ENCODE assay signal across 13 mouse cellular contexts in genomic region chr17:56933395-56933794, GRCm38 (mm10). TPM values are rescaled to one million over a fixed set of nuclear protein-coding genes. Genes with fewer than 3 reads are reported as not detected.
DNase-seq lines count a peak whose midpoint lies in the region; ATAC-seq and TF ChIP-seq lines count a peak whose summit lies in the region.
"Had no signal": no experiment of that assay in that cellular context is flagged by ENCODE, and none has a peak within 500 bp of the region (broad histone marks: within the 10 kb centered on the region; RNA-seq: fewer than 3 reads in every experiment).

No protein-coding gene starts in this region.

- no peak for TF ChIP-seq EP300 in CH12.LX (IDR thresholded peaks at IDR 0.05; ENCODE audit: low read length)

- DNase-seq in hindbrain, embryonic 10.5 days (ENCODE audit: low spot score): no peak
- no peak for DNase-seq in CH12.LX (ENCODE audit: extremely low read depth)
- no peak for DNase-seq in liver, embryonic 13.5 days
- no peak for DNase-seq in gastrocnemius, adult 8-10 months (ENCODE audit: low spot score in 2 of 2)
- DNase-seq in frontal cortex, postnatal 10 days (ENCODE audit: low spot score in 2 of 2): no peak
- no peak for DNase-seq in thymus, postnatal 14 days
- DNase-seq: gastrocnemius, postnatal 10 days; kidney, adult 8-10 months; left cerebral cortex, postnatal 4 days; right cerebral cortex, postnatal 14 days; thymus, adult 2 months had no signal

- H3K9me3 ChIP-seq in hindbrain, embryonic 10.5 days: no peaks in the 10 kb centered on the region
- H3K9me3 ChIP-seq in hindbrain, embryonic 16.5 days (ENCODE audit: control insufficient read depth, low read length): no peaks in the 10 kb centered on the region
- H3K9me3 ChIP-seq in CH12.LX (replicated peaks; ENCODE audit: low read length): no peaks in the 10 kb centered on the region
- no peaks in the 10 kb centered on the region; the same call in 1 of the 2 replicates for H3K9me3 ChIP-seq in forebrain, embryonic 13.5 days (replicated peaks)
- no peaks in the 10 kb centered on the region for H3K9me3 ChIP-seq in liver, embryonic 13.5 days (replicated peaks)

- peak overlapping the region; percentile 99 for H3K4me3 ChIP-seq in hindbrain, embryonic 10.5 days
- H3K4me3 ChIP-seq in hindbrain, embryonic 16.5 days (ENCODE audit: low read length): no peak overlapping the region
- no peak overlapping the region for H3K4me3 ChIP-seq in CH12.LX (replicated peaks in 1 of 3; ENCODE audit: low read depth in 2 of 3, low read length in 2 of 3, poor library complexity in 1 of 3)
- peak overlapping the region; percentile 79 for H3K4me3 ChIP-seq in forebrain, embryonic 13.5 days
- H3K4me3 ChIP-seq in liver, embryonic 13.5 days (replicated peaks): no peak overlapping the region

- in situ Hi-C loops in CH12.LX (cut with MboI; ENCODE audit: low pct_ligation_motif_present, low pct_unique_long_range_greater_than_20kb, low sequenced_read_pairs): no loop called here

- 90% methylated on average over 2 of the region's 2 CpGs for WGBS in hindbrain, embryonic 10.5 days
- 94% methylated on average over 2 of the region's 2 CpGs for WGBS in hindbrain, embryonic 16.5 days
- 95% methylated on average over 2 of the region's 2 CpGs for WGBS in forebrain, embryonic 13.5 days
- 77% methylated on average over 2 of the region's 2 CpGs for WGBS in liver, embryonic 13.5 days (ENCODE audit: insufficient replicate concordance)

- no peak overlapping the region for H3K4me2 ChIP-seq in hindbrain, embryonic 16.5 days (ENCODE audit: low read length)
- 0 out of 2 replicates have a peak overlapping the region, but pooled peaks have one; percentile 30 for H3K4me2 ChIP-seq in CH12.LX (ENCODE audit: insufficient read depth, low read depth, poor library complexity, severe bottlenecking)
- H3K4me2 ChIP-seq in forebrain, embryonic 13.5 days: peak overlapping the region; percentile 77
- H3K4me2 ChIP-seq in liver, embryonic 13.5 days: peak overlapping the region; percentile 99

- no peak overlapping the region for H3K9ac ChIP-seq in hindbrain, embryonic 16.5 days (ENCODE audit: low read depth, low read length)
- no peak overlapping the region for H3K9ac ChIP-seq in CH12.LX (ENCODE audit: insufficient read depth, low read depth)
- H3K9ac ChIP-seq in forebrain, embryonic 13.5 days: peak overlapping the region; percentile 97
- 0 out of 2 replicates have a peak overlapping the region, but pooled peaks have one; percentile 30 for H3K9ac ChIP-seq in liver, embryonic 13.5 days

- H3K4me1 ChIP-seq in hindbrain, embryonic 10.5 days (replicated peaks): peaks cover 48% of the 10 kb centered on the region
- H3K4me1 ChIP-seq in hindbrain, embryonic 16.5 days (ENCODE audit: control insufficient read depth, insufficient read depth, low read depth, low read length): peaks cover 19% of the 10 kb centered on the region
- peaks cover 17 to 58% of the 10 kb centered on the region in 2 experiments for H3K4me1 ChIP-seq in CH12.LX (ENCODE audit: control insufficient read depth in 1 of 2, insufficient read depth in 2 of 2)
- H3K4me1 ChIP-seq in forebrain, embryonic 13.5 days: peaks cover 36% of the 10 kb centered on the region
- H3K4me1 ChIP-seq in liver, embryonic 13.5 days (replicated peaks): peaks cover 64% of the 10 kb centered on the region

- H3K79me2 ChIP-seq in CH12.LX (replicated peaks; ENCODE audit: control insufficient read depth, extremely low read depth, insufficient read depth, poor library complexity, severe bottlenecking): peaks cover 46% of the 10 kb centered on the region

- no peak for TF ChIP-seq POLR2A in CH12.LX (IDR thresholded peaks at IDR 0.05; ENCODE audit: low read depth, low read length)

- 0 out of 2 replicates have a peak overlapping the region, but pooled peaks have one; percentile 8 for H3K27ac ChIP-seq in hindbrain, embryonic 10.5 days
- H3K27ac ChIP-seq in hindbrain, embryonic 16.5 days (ENCODE audit: low read depth, low read length): no peak overlapping the region
- H3K27ac ChIP-seq in CH12.LX (ENCODE audit: insufficient read depth, low read depth): no peak overlapping the region
- H3K27ac ChIP-seq in forebrain, embryonic 13.5 days: no peak overlapping the region
- H3K27ac ChIP-seq in liver, embryonic 13.5 days: no peak overlapping the region

- TF ChIP-seq CTCF in CH12.LX (conservative IDR thresholded peaks at IDR 0.05 in 1 of 2, IDR thresholded peaks at IDR 0.05 in 1 of 2; ENCODE audit: low read depth in 2 of 2, low read length in 2 of 2): no peak

- dilution Hi-C loops in CH12.LX (cut with MboI; ENCODE audit: extremely low pct_ligation_motif_present, extremely low pct_unique_long_range_greater_than_20kb, low sequenced_read_pairs): no loop called here

- H3K27me3 ChIP-seq in hindbrain, embryonic 10.5 days (ENCODE audit: insufficient read depth, poor library complexity, severe bottlenecking): peaks cover 15% of the 10 kb centered on the region; the same call in 1 of the 2 replicates
- no peaks in the 10 kb centered on the region for H3K27me3 ChIP-seq in hindbrain, embryonic 16.5 days (replicated peaks; ENCODE audit: control insufficient read depth, insufficient read depth, low read length)
- peaks cover 5% of the 10 kb centered on the region for H3K27me3 ChIP-seq in CH12.LX (replicated peaks)
- H3K27me3 ChIP-seq in forebrain, embryonic 13.5 days: peaks cover 7% of the 10 kb centered on the region
- H3K27me3 ChIP-seq in liver, embryonic 13.5 days: peaks cover 9% of the 10 kb centered on the region; the same call in 1 of the 2 replicates

- no peak for TF ChIP-seq RAD21 in CH12.LX (IDR thresholded peaks at IDR 0.05; ENCODE audit: low read depth, low read length)

- H3K36me3 ChIP-seq in hindbrain, embryonic 10.5 days: peaks cover 51% of the 10 kb centered on the region
- H3K36me3 ChIP-seq in hindbrain, embryonic 16.5 days (ENCODE audit: control insufficient read depth, insufficient read depth, low read length): no peaks in the 10 kb centered on the region
- peaks cover 6 to 51% of the 10 kb centered on the region in 2 experiments for H3K36me3 ChIP-seq in CH12.LX (replicated peaks in 1 of 2; ENCODE audit: control insufficient read depth in 1 of 2, insufficient read depth in 1 of 2, low read length in 1 of 2)
- H3K36me3 ChIP-seq in forebrain, embryonic 13.5 days (ENCODE audit: poor library complexity, severe bottlenecking): no peaks in the 10 kb centered on the region
- H3K36me3 ChIP-seq in liver, embryonic 13.5 days: no peaks in the 10 kb centered on the region

- no peak for ATAC-seq in hindbrain, embryonic 16.5 days
- ATAC-seq in forebrain, embryonic 13.5 days: no peak
- ATAC-seq in liver, embryonic 13.5 days (ENCODE audit: low read depth): no peak

RNA-seq across cellular contexts. Expression of gene Mllt1, which starts 1.8 kb away (rescaled TPM):
- polyA plus RNA-seq in hindbrain, embryonic 10.5 days (2016; fragmentation: Nextera tagmentation; extraction: Ambion mirVana): 65.4 and 82.4 TPM in 2 replicates
- polyA plus RNA-seq in hindbrain, embryonic 16.5 days (2015; fragmentation: Nextera tagmentation; extraction: Ambion mirVana): 58.2 and 82.3 TPM in 2 replicates
- 20.3 and 24.4 TPM in 2 replicates for total RNA-seq in CH12.LX (2012; rRNA removed)
- total RNA-seq in CH12.LX (2014; rRNA removed): 15.9 and 17.1 TPM in 2 replicates
- 39.7 and 40.4 TPM in 2 replicates for polyA plus RNA-seq in CH12.LX (2012; ENCODE audit: insufficient read length, low read depth)
- 69.5 and 70.1 TPM in 2 replicates for polyA plus RNA-seq in forebrain, embryonic 13.5 days (2015; fragmentation: Nextera tagmentation; extraction: Ambion mirVana)
- 11.0 and 12.1 TPM in 2 replicates for polyA plus RNA-seq in liver, embryonic 13.5 days (2015; fragmentation: Nextera tagmentation; extraction: Ambion mirVana)
- total RNA-seq in gastrocnemius, adult 8-10 months (2022): 10 to 100 TPM; 19.5 to 24.2 (median 21.8) TPM

RNA-seq across cellular contexts. Expression of gene Acer1, which starts 48.5 kb away (rescaled TPM):
- polyA plus RNA-seq in hindbrain, embryonic 10.5 days (2016; fragmentation: Nextera tagmentation; extraction: Ambion mirVana): not detected in 2 replicates
- not detected in 2 replicates for polyA plus RNA-seq in hindbrain, embryonic 16.5 days (2015; fragmentation: Nextera tagmentation; extraction: Ambion mirVana)
- not detected in 2 replicates for total RNA-seq in CH12.LX (2012; rRNA removed)
- not detected in 2 replicates for total RNA-seq in CH12.LX (2014; rRNA removed)
- polyA plus RNA-seq in CH12.LX (2012; ENCODE audit: insufficient read length, low read depth): not detected in 2 replicates
- not detected in 2 replicates for polyA plus RNA-seq in forebrain, embryonic 13.5 days (2015; fragmentation: Nextera tagmentation; extraction: Ambion mirVana)
- polyA plus RNA-seq in liver, embryonic 13.5 days (2015; fragmentation: Nextera tagmentation; extraction: Ambion mirVana): not detected in 2 replicates
- not detected for total RNA-seq in gastrocnemius, adult 8-10 months (2022)
- total RNA-seq: gastrocnemius, postnatal 10 days; left cerebral cortex, postnatal 4 days had no signal

RNA-seq across cellular contexts. Expression of gene Clpp, which starts 56.7 kb away (rescaled TPM):
- 166 and 170 TPM in 2 replicates for polyA plus RNA-seq in hindbrain, embryonic 10.5 days (2016; fragmentation: Nextera tagmentation; extraction: Ambion mirVana)
- 162 and 168 TPM in 2 replicates for polyA plus RNA-seq in hindbrain, embryonic 16.5 days (2015; fragmentation: Nextera tagmentation; extraction: Ambion mirVana)
- total RNA-seq in CH12.LX (2012; rRNA removed): 166 and 169 TPM in 2 replicates
- 114 and 120 TPM in 2 replicates for total RNA-seq in CH12.LX (2014; rRNA removed)
- 115 and 117 TPM in 2 replicates for polyA plus RNA-seq in CH12.LX (2012; ENCODE audit: insufficient read length, low read depth)
- polyA plus RNA-seq in forebrain, embryonic 13.5 days (2015; fragmentation: Nextera tagmentation; extraction: Ambion mirVana): 171 and 183 TPM in 2 replicates
- polyA plus RNA-seq in liver, embryonic 13.5 days (2015; fragmentation: Nextera tagmentation; extraction: Ambion mirVana): 88.2 and 100.0 TPM in 2 replicates
- total RNA-seq in gastrocnemius, adult 8-10 months (2022): 10 to 100 TPM; 35.8 to 39.5 (median 37.5) TPM

RNA-seq across cellular contexts. Expression of gene 1700061G19Rik, which starts 58.1 kb away (rescaled TPM):
- 0.54 and 0.63 TPM in 2 replicates for polyA plus RNA-seq in hindbrain, embryonic 10.5 days (2016; fragmentation: Nextera tagmentation; extraction: Ambion mirVana)
- 0.29 and 0.50 TPM in 2 replicates for polyA plus RNA-seq in hindbrain, embryonic 16.5 days (2015; fragmentation: Nextera tagmentation; extraction: Ambion mirVana)
- total RNA-seq in CH12.LX (2012; rRNA removed) (0.08 TPM in 1 of 2 replicates, not detected in the other), CH12.LX (2014; rRNA removed) (not detected in 2 replicates)
- 0.29 and 0.35 TPM in 2 replicates for polyA plus RNA-seq in CH12.LX (2012; ENCODE audit: insufficient read length, low read depth)
- polyA plus RNA-seq in forebrain, embryonic 13.5 days (2015; fragmentation: Nextera tagmentation; extraction: Ambion mirVana): 0.33 and 0.45 TPM in 2 replicates
- 0.03 and 0.08 TPM in 2 replicates for polyA plus RNA-seq in liver, embryonic 13.5 days (2015; fragmentation: Nextera tagmentation; extraction: Ambion mirVana)
- total RNA-seq in gastrocnemius, adult 8-10 months (2022): not detected

RNA-seq across cellular contexts. Expression of gene Acsbg2, which starts 59.1 kb away (rescaled TPM):
- not detected in 2 replicates for polyA plus RNA-seq in hindbrain, embryonic 10.5 days (2016; fragmentation: Nextera tagmentation; extraction: Ambion mirVana)
- polyA plus RNA-seq in hindbrain, embryonic 16.5 days (2015; fragmentation: Nextera tagmentation; extraction: Ambion mirVana): not detected in 2 replicates
- total RNA-seq in CH12.LX (2012; rRNA removed) (not detected in 2 replicates), CH12.LX (2014; rRNA removed) (not detected in 2 replicates)
- polyA plus RNA-seq in CH12.LX (2012; ENCODE audit: insufficient read length, low read depth): not detected in 2 replicates
- not detected in 2 replicates for polyA plus RNA-seq in forebrain, embryonic 13.5 days (2015; fragmentation: Nextera tagmentation; extraction: Ambion mirVana)
- not detected in 2 replicates for polyA plus RNA-seq in liver, embryonic 13.5 days (2015; fragmentation: Nextera tagmentation; extraction: Ambion mirVana)
- total RNA-seq in gastrocnemius, adult 8-10 months (2022): not detected
- total RNA-seq: gastrocnemius, postnatal 10 days; left cerebral cortex, postnatal 4 days had no signal

Comparison
In these comparisons a context has a peak if more than half of its experiments do, and no peak if none do; other contexts are left out.
1. H3K4me3 ChIP-seq: peak in hindbrain, embryonic 10.5 days (single experiment) and forebrain, embryonic 13.5 days (single experiment); none in hindbrain, embryonic 16.5 days (single experiment), CH12.LX (0 of 3) and liver, embryonic 13.5 days (single experiment).
2. H3K9ac ChIP-seq: peak in forebrain, embryonic 13.5 days (single experiment) and liver, embryonic 13.5 days (single experiment); none in hindbrain, embryonic 16.5 days (single experiment) and CH12.LX (single experiment).